Mouse (Mus musculus) liver, embryonic 15.5 days (tissue): ENCODE data around the gene Camkmt. TPM values are rescaled to one million over a fixed set of nuclear protein-coding genes. Genes with fewer than 3 reads are reported as not detected.

Source experiments
- ATAC-seq: fragments of 200-750 bp; cut with Nextera tagmentation; 2 replicates; pipeline ENCODE4 v1.8.0; 2017; ENCODE audit warnings: moderate number of reproducible peaks, mild to moderate bottlenecking, moderate library complexity; ENCODE audit not compliant: insufficient read depth
- H3K27ac ChIP-seq: fragments of 300-500 bp; sonication (generic); replicated peaks from 2 replicates; pipeline ENCODE4 v1.5.1; 2015; ENCODE audit warnings: mild to moderate bottlenecking, inconsistent platforms
- H3K27me3 ChIP-seq: fragments of 300-500 bp; sonication (generic); 2 replicates; pipeline ENCODE4 v1.6.1; 2015; ENCODE audit warnings: mild to moderate bottlenecking, inconsistent platforms
- H3K36me3 ChIP-seq: fragments of 300-500 bp; sonication (generic); replicated peaks from 2 replicates; pipeline ENCODE4 v1.6.1; 2015; ENCODE audit warnings: moderate library complexity, mild to moderate bottlenecking, inconsistent platforms
- H3K4me1 ChIP-seq: fragments of 300-500 bp; sonication (generic); replicated peaks from 2 replicates; pipeline ENCODE4 v1.6.1; 2015; ENCODE audit warnings: inconsistent platforms
- H3K4me2 ChIP-seq: fragments of 300-500 bp; sonication (generic); 2 replicates; pipeline ENCODE4 v1.6.1; 2015; ENCODE audit warnings: moderate library complexity, mild to moderate bottlenecking, inconsistent platforms
- H3K4me3 ChIP-seq: fragments of 300-500 bp; sonication (generic); replicated peaks from 2 replicates; pipeline ENCODE4 v1.5.1; 2015; ENCODE audit warnings: mild to moderate bottlenecking, inconsistent platforms
- H3K9ac ChIP-seq: fragments of 300-500 bp; sonication (generic); 2 replicates; pipeline ENCODE4 v1.6.1; 2015; ENCODE audit warnings: moderate library complexity, mild to moderate bottlenecking, inconsistent platforms
- H3K9me3 ChIP-seq: fragments of 300-500 bp; sonication (generic); replicated peaks from 2 replicates; pipeline ENCODE4 v1.6.1; 2016; ENCODE audit warnings: inconsistent platforms
- WGBS: fragments of 180-500 bp; shearing (Covaris S2); methylation state at CpG from one replicate; pipeline ENCODE4 v1.1.7; 2015; ENCODE audit warnings: mixed read lengths; ENCODE audit not compliant: insufficient replicate concordance; 5-methylcytosine and 5-hydroxymethylcytosine counted together
- polyA plus RNA-seq: library from polyadenylated mRNA; unstranded; fragments of >200 nt; fragmentation: Nextera tagmentation; extraction: Ambion mirVana; gene quantifications from 2 replicates; pipeline ENCODE4 v1.2.1, GENCODE M21; 2015

Gene Camkmt
- polyA plus RNA-seq, 1 experiment from 2014 or later, result 2.7 TPM

GRCm38 (mm10) chr17:85248962-85249361 is 158.6 kb downstream of the Camkmt start:
- Histone ChIP-seq H3K4me3 (no peak overlapping the region), H3K27ac (no peak overlapping the region), H3K9ac (no peak overlapping the region), H3K4me2 (no peak overlapping the region), H3K9me3 (no peaks in the 10 kb centered on the region), H3K27me3 (no peaks in the 10 kb centered on the region), H3K4me1 (no peaks in the 10 kb centered on the region), H3K36me3 (no peaks in the 10 kb centered on the region)
- WGBS, result 65% methylated on average over 5 of the region's 5 CpGs
- ATAC-seq, result no peak

GRCm38 (mm10) chr17:85249744-85250143 is 159.4 kb downstream of the Camkmt start:
- H3K27me3 ChIP-seq, result no peaks in the 10 kb centered on the region
- WGBS, result 44% methylated on average over 7 of the region's 7 CpGs
- no peaks in the 10 kb centered on the region for H3K36me3 ChIP-seq
- no peak overlapping the region for H3K4me2 ChIP-seq
- H3K4me1 ChIP-seq, result no peaks in the 10 kb centered on the region
- H3K4me3 ChIP-seq, result no peak overlapping the region
- H3K9me3 ChIP-seq, result no peaks in the 10 kb centered on the region
- H3K9ac ChIP-seq, result no peak overlapping the region
- ATAC-seq, result no peak
- H3K27ac ChIP-seq, result no peak overlapping the region

- no peak overlapping the region for H3K27ac ChIP-seq
- H3K36me3 ChIP-seq, result no peaks in the 10 kb centered on the region
- H3K27me3 ChIP-seq, result no peaks in the 10 kb centered on the region
- H3K9ac ChIP-seq, result no peak overlapping the region
- H3K4me2 ChIP-seq, result no peak overlapping the region; the same call in 1 of the 2 replicates
- no peak overlapping the region for H3K4me3 ChIP-seq
- no peaks in the 10 kb centered on the region for H3K9me3 ChIP-seq
- ATAC-seq, result no peak
- 29% methylated on average over 9 of the region's 9 CpGs for WGBS
- H3K4me1 ChIP-seq, result no peaks in the 10 kb centered on the region
Measured at GRCm38 (mm10) chr17:85256930-85257329, 166.6 kb downstream of the Camkmt start.

GRCm38 (mm10) chr17:85257348-85257747 is 167.0 kb downstream of the Camkmt start:
- ATAC-seq, result no peak
- Histone ChIP-seq H3K27me3 (no peaks in the 10 kb centered on the region), H3K9ac (no peak overlapping the region), H3K4me1 (no peaks in the 10 kb centered on the region), H3K4me2 (no peak overlapping the region; the same call in 1 of the 2 replicates), H3K4me3 (no peak overlapping the region), H3K9me3 (no peaks in the 10 kb centered on the region), H3K27ac (no peak overlapping the region), H3K36me3 (no peaks in the 10 kb centered on the region)
- WGBS, result 58% methylated on average over 11 of the region's 11 CpGs

- no peak for ATAC-seq
- Histone ChIP-seq H3K4me1 (no peaks in the 10 kb centered on the region), H3K27ac (no peak overlapping the region), H3K36me3 (no peaks in the 10 kb centered on the region), H3K4me3 (no peak overlapping the region), H3K27me3 (no peaks in the 10 kb centered on the region), H3K9me3 (no peaks in the 10 kb centered on the region), H3K4me2 (no peak overlapping the region), H3K9ac (no peak overlapping the region)
- WGBS, result 69% methylated on average over 13 of the region's 13 CpGs
Measured at GRCm38 (mm10) chr17:85258703-85259341, 168.5 kb downstream of the Camkmt start.

- Histone ChIP-seq H3K4me2 (no peak overlapping the region), H3K9ac (no peak overlapping the region), H3K9me3 (no peaks in the 10 kb centered on the region), H3K4me1 (no peaks in the 10 kb centered on the region), H3K27ac (no peak overlapping the region), H3K4me3 (no peak overlapping the region), H3K27me3 (no peaks in the 10 kb centered on the region), H3K36me3 (no peaks in the 10 kb centered on the region)
- ATAC-seq, result no peak
- WGBS, result 73% methylated on average over 12 of the region's 12 CpGs
Measured at GRCm38 (mm10) chr17:85266831-85267422, 176.6 kb downstream of the Camkmt start.

GRCm38 (mm10) chr17:85271466-85272175 is 181.3 kb downstream of the Camkmt start:
- H3K9ac ChIP-seq, result no peak overlapping the region
- H3K27ac ChIP-seq, result no peak overlapping the region
- no peaks in the 10 kb centered on the region for H3K27me3 ChIP-seq
- no peak overlapping the region for H3K4me2 ChIP-seq
- ATAC-seq, result no peak
- no peaks in the 10 kb centered on the region for H3K4me1 ChIP-seq
- no peaks in the 10 kb centered on the region for H3K9me3 ChIP-seq
- H3K36me3 ChIP-seq, result no peaks in the 10 kb centered on the region
- 73% methylated on average over 20 of the region's 20 CpGs for WGBS
- no peak overlapping the region for H3K4me3 ChIP-seq

- no peak for ATAC-seq
- Histone ChIP-seq H3K4me3 (no peak overlapping the region), H3K27me3 (no peaks in the 10 kb centered on the region), H3K27ac (no peak overlapping the region), H3K9me3 (no peaks in the 10 kb centered on the region), H3K4me2 (no peak overlapping the region), H3K4me1 (no peaks in the 10 kb centered on the region), H3K36me3 (no peaks in the 10 kb centered on the region), H3K9ac (no peak overlapping the region)
- WGBS, result 68% methylated on average over 7 of the region's 7 CpGs
Measured at GRCm38 (mm10) chr17:85279720-85280119, 189.4 kb downstream of the Camkmt start.

GRCm38 (mm10) chr17:85282447-85282846 is 192.1 kb downstream of the Camkmt start:
- H3K9ac ChIP-seq, result no peak overlapping the region
- H3K4me1 ChIP-seq, result no peaks in the 10 kb centered on the region
- no peaks in the 10 kb centered on the region for H3K9me3 ChIP-seq
- 49% methylated on average over 5 of the region's 5 CpGs for WGBS
- no peak overlapping the region for H3K4me3 ChIP-seq
- no peaks in the 10 kb centered on the region for H3K27me3 ChIP-seq
- no peaks in the 10 kb centered on the region for H3K36me3 ChIP-seq
- no peak overlapping the region for H3K27ac ChIP-seq
- no peak overlapping the region for H3K4me2 ChIP-seq
- no peak for ATAC-seq

- H3K4me2 ChIP-seq, result no peak overlapping the region
- H3K9ac ChIP-seq, result no peak overlapping the region
- H3K4me3 ChIP-seq, result no peak overlapping the region
- 74% methylated on average over 4 of the region's 4 CpGs for WGBS
- H3K36me3 ChIP-seq, result no peaks in the 10 kb centered on the region
- H3K9me3 ChIP-seq, result no peaks in the 10 kb centered on the region
- no peaks in the 10 kb centered on the region for H3K4me1 ChIP-seq
- no peaks in the 10 kb centered on the region for H3K27me3 ChIP-seq
- H3K27ac ChIP-seq, result no peak overlapping the region
- no peak for ATAC-seq
Measured at GRCm38 (mm10) chr17:85291154-85291553, 200.8 kb downstream of the Camkmt start.

- ATAC-seq, result no peak
- Histone ChIP-seq H3K9ac (no peak overlapping the region), H3K27me3 (no peaks in the 10 kb centered on the region), H3K4me1 (no peaks in the 10 kb centered on the region), H3K9me3 (no peaks in the 10 kb centered on the region), H3K4me3 (no peak overlapping the region), H3K27ac (no peak overlapping the region), H3K36me3 (no peaks in the 10 kb centered on the region), H3K4me2 (no peak overlapping the region)
- WGBS, result 71% methylated on average over 5 of the region's 5 CpGs
Measured at GRCm38 (mm10) chr17:85291601-85292000, 201.2 kb downstream of the Camkmt start.
